Mouse (Mus musculus): ENCODE measurements at regions not wholly inside any gene's neighbourhood (a gene's known extent, or its start where the extent isn't known, plus 50 kb on each side); places are given as distances from the start of the nearest gene placed in this dataset.

DNA sequence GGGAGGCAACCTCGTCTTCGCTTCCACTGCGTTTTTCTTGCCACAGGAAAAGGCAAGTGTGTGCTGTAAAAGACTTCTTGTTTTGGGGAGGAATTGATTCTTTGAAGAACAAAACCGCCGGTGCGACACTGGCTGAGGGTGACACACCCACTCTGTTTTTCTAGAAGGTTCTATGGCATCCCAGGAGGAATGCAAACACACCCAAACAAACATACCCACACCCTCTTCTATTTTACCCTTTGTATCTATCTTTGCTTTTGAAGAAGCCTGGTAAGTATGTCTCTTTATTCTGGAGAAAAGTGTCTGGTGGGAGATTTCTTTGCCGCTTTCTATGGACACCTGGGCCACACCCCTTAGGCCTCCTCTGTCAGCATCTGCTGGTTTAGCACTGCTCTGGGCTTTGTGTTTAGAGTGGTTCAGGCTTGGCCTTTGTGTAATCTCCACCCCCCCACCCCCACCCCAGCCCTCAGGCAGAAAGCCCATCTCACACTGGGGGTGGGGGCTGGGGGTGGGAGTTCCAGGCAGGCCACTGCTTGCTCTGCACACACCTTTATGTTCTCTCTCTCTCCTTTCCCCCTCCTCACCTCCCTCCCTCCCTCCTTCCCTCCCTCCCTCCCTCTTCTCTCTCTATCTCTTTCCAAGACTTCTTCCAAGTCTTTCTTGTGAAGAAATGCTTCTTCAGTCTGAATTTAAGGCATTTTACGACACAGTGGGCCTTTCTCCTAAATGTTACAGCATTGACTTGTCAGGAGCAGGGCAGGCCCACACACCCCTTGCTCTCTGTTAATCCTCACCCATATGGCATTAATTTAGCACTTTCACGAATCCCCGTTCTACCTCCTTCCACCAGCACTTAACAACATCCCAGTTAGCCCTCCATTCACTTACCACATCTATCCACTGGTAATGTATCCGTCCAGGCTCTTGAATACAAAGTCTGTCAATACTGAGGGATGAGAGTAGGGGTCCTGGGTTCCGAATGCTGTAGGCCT is 83.2 kb upstream of the Cops8 start:
- no peak for ATAC-seq (ENCODE audit: low FRiP score)

DNA sequence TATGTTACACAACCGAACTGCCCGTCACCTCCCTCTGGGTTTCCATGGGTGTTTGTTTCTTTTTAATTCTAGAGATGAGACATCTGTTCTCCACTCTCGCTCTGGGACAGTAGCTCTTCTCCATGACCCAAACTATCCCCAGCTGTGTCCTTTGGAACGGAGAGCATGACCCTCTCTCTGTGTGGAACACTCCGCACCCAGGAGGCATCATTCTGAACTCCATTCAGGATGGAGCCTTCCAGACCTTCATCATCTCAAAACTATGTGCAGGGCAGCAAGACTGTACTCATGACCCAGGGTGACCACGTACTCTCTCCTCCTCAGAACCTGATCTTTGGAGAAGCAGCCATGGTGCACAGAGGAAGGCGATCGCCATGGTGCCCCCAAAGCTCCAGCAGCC is 80.5 kb upstream of the Cops8 start:
- ATAC-seq (ENCODE audit: low FRiP score), result no peak
- peaks cover 12% of the 10 kb centered on the region for H3K4me1 ChIP-seq
- no peak overlapping the region for H3K4me3 ChIP-seq (replicated peaks)
- H3K36me3 ChIP-seq, result no peaks in the 10 kb centered on the region
- H3K9me3 ChIP-seq (replicated peaks), result no peaks in the 10 kb centered on the region
- 0 out of 2 replicates have a peak, but pooled peaks cover 3% of the 10 kb centered on the region for H3K27me3 ChIP-seq (replicated peaks)
- no peak overlapping the region for H3K9ac ChIP-seq (replicated peaks)
- H3K27ac ChIP-seq (replicated peaks), result no peak overlapping the region
- H3K4me2 ChIP-seq, result no peak overlapping the region
- 88% methylated on average over 8 of the region's 8 CpGs for WGBS

More for the DNA sequence above, 83.2 kb upstream of the Cops8 start:
- 70% methylated on average over 12 of the region's 12 CpGs for WGBS
- Histone ChIP-seq H3K4me1 (peaks cover 12% of the 10 kb centered on the region), H3K4me3 (replicated peaks) (no peak overlapping the region), H3K36me3 (no peaks in the 10 kb centered on the region), H3K27me3 (replicated peaks) (0 out of 2 replicates have a peak, but pooled peaks cover 3% of the 10 kb centered on the region), H3K9ac (replicated peaks) (no peak overlapping the region), H3K4me2 (no peak overlapping the region), H3K27ac (replicated peaks) (peak overlapping the region; percentile 23; the same call in 1 of the 2 replicates), H3K9me3 (replicated peaks) (no peaks in the 10 kb centered on the region)

DNA sequence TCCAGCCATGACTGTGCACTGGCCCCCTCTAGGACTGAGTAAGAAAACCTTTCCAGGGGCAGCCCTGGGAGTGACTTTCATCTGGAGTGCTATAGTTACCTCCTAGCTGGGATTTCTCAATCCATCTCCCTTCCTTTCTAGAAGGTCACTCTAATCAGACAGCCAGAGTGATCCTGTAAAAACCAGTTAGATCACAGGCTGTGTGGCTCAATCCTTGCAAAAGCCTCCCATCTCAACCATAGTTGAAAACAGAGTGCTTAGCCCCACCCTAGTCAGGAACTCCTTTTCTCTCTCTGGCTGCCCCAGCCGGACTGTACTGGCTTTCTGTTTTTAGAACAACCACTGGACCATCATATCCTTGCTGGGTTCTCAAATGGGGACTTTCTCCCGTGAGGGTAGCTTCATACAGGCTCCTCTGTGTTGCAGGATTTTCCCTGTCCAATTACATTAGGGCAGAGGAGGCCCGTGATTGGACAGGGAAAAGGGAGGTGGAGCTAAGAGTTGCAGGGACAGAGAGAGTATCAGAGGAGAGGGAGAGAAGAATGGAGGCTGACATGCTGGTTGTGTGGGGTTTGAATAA is 78.0 kb upstream of the Cops8 start:
- Histone ChIP-seq H3K4me1 (no peaks in the 10 kb centered on the region), H3K4me3 (replicated peaks) (no peak overlapping the region), H3K9ac (replicated peaks) (no peak overlapping the region), H3K27ac (replicated peaks) (no peak overlapping the region), H3K36me3 (no peaks in the 10 kb centered on the region), H3K4me2 (no peak overlapping the region), H3K27me3 (replicated peaks) (0 out of 2 replicates have a peak, but pooled peaks cover 3% of the 10 kb centered on the region), H3K9me3 (replicated peaks) (no peaks in the 10 kb centered on the region)
- WGBS, result 40% methylated on average over 3 of the region's 3 CpGs
- ATAC-seq (ENCODE audit: low FRiP score), result no peak

DNA sequence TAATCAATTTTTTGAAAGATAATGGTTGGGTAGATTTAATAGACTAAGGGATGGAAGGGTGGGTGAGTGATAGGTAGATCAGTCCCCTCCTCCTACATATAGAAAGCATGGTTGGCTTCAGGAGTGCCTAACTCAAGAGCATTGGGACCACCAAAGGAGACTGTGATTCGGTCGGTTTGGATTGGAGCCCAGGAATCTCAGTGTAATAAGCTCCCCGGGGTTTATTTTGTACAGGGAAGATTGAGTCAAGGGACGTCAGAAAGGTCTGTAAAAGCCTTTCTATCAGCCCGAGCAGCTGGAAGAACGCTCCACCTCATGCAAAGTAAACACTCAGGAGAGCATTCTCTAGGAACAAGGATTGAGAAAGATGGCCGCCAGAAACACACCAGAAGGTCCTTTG is 76.5 kb upstream of the Cops8 start:
- H3K27me3 ChIP-seq (replicated peaks), result no peaks in the 10 kb centered on the region
- no peak overlapping the region for H3K4me2 ChIP-seq
- no peaks in the 10 kb centered on the region for H3K9me3 ChIP-seq (replicated peaks)
- H3K9ac ChIP-seq (replicated peaks), result no peak overlapping the region
- no peak for ATAC-seq (ENCODE audit: low FRiP score)
- H3K4me1 ChIP-seq, result no peaks in the 10 kb centered on the region
- H3K36me3 ChIP-seq, result no peaks in the 10 kb centered on the region
- no peak overlapping the region for H3K27ac ChIP-seq (replicated peaks)
- no peak overlapping the region for H3K4me3 ChIP-seq (replicated peaks)
- 76% methylated on average over 7 of the region's 7 CpGs for WGBS

DNA sequence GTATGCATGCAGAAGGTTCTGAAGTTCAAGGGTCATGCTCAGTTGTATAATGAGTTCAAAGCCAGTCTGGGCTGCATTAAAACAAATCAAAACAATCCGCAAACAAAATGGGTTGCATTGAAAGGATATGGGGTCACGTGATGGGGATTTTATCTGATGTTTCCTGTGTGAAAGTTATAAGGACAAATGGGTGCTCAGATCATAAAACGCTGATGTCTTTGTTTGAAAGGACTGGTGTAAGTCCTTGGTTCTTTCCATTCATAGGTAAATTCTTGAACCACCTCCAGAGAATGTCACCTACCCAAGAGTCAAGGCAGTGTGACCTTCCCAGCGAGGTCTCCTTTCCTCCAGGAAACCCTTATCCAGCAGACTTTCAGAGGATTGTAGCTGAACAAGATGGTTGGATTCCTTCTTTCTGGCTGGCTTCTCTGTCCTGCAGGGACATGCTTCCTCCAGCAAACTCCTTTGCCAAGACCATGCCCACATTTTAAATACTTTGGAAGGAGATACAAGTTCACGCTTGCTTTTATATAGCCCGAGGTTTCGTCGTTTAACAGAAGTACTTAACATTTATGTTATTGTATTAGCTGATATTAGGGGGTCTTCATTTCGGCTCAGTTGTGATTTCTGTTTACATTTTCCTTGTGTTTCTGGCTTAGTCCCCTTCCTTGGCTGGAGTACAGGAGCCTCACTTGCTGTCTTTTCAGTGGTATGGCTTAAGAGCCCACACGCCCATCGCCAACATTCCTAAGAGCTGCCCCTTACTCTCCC is 74.6 kb upstream of the Cops8 start:
- no peaks in the 10 kb centered on the region for H3K9me3 ChIP-seq (replicated peaks)
- no peaks in the 10 kb centered on the region for H3K36me3 ChIP-seq
- H3K9ac ChIP-seq (replicated peaks), result no peak overlapping the region
- ATAC-seq (ENCODE audit: low FRiP score), result no peak
- no peaks in the 10 kb centered on the region for H3K27me3 ChIP-seq (replicated peaks)
- WGBS, result 83% methylated on average over 11 of the region's 11 CpGs
- H3K4me1 ChIP-seq, result no peaks in the 10 kb centered on the region
- no peak overlapping the region for H3K4me3 ChIP-seq (replicated peaks)
- no peak overlapping the region for H3K4me2 ChIP-seq
- no peak overlapping the region for H3K27ac ChIP-seq (replicated peaks)

DNA sequence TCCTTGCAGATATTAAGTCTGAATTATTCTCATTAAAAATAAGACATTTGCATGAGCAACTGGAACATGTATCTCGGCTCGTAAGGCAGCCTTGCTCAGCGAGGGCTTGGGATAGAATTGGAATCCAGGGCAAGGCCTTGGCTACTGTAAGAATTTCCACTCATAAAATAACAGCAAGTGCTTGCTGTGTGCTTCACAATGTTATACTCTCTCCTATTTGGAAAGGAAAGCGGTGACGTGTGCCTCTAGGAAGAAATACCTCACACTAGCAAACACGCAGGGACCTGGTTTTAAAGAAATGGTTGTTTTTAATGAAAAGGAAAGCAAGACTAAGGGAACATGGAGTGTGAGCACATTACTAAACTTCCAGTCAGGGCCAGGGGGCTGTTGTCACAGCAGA is 69.3 kb upstream of the Cops8 start:
- no peak for ATAC-seq (ENCODE audit: low FRiP score)
- H3K4me2 ChIP-seq, result no peak overlapping the region
- no peak overlapping the region for H3K9ac ChIP-seq (replicated peaks)
- H3K36me3 ChIP-seq, result no peaks in the 10 kb centered on the region
- no peaks in the 10 kb centered on the region for H3K27me3 ChIP-seq (replicated peaks)
- 80% methylated on average over 6 of the region's 6 CpGs for WGBS
- no peaks in the 10 kb centered on the region for H3K9me3 ChIP-seq (replicated peaks)
- 0 out of 2 replicates have a peak, but pooled peaks cover 3% of the 10 kb centered on the region for H3K4me1 ChIP-seq
- H3K4me3 ChIP-seq (replicated peaks), result no peak overlapping the region
- H3K27ac ChIP-seq (replicated peaks), result no peak overlapping the region

DNA sequence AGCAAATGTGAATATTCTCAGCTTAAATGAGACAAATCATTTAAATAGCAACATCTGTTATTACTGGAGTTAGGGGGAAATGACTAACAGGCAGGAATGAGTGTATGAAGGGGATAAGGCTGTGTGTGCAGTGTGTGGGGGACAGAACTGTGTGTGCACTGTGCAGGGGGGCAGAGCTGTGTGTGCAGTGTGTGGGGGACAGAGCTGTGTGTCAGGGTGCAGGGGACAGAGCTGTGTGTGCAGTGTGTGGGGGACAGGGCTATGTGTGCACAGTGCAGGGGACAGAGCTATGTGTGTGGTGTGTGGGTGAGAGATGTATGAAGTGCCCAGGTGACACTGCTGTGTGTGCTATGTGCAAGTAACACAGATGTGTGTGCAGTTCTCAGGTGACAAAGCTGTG is 66.7 kb upstream of the Cops8 start:
- no peak overlapping the region for H3K4me3 ChIP-seq (replicated peaks)
- no peaks in the 10 kb centered on the region for H3K36me3 ChIP-seq
- ATAC-seq (ENCODE audit: low FRiP score), result no peak

DNA sequence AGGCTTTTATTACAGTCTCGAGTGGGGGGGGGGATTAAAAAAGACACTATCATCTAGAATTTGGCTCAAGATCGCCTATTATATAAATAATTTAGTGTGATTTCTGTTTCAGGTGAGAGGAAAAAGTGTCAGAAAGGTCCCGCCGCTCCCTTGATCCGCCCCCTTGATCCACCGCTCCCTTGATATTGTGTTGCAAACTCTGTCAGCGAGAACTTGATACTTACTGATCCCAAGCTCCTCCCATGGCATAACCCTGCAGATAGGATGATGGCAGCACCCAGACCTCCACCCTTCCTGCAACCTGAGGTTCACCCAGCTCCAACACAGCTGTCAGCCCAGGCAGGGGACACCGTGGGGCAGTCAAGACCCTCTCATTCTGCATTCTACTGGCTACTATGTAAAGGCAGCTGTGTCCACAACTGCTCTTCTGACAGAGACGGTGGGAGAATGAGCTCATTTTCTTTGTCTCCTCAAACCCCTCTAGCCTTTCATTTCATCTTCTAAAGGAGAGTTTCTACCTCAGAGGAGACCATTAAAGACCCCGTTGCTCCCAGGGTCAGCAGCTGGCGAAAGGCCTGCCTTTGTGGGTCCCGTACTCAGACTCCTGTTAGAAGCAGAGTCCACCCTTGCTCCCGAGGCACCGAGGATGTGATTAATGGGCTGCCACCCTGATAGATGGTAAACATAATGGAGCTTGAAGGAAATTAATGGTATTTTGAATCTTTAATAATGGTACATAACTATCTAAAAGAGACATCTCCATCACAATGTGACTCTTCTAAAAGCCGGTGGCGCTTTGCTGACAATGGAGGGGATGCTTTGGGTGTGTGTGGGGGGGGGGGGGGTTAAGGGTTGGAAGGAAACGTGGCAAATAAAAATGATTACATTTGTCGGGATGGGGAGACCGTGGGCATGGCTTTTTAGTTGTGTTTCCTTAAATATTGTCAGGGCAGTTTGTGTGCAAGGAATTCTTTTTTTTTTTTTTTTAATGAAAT is 58.7 kb upstream of the Cops8 start:
- Histone ChIP-seq H3K9me3 (replicated peaks) (peaks cover 7% of the 10 kb centered on the region; the same call in 1 of the 2 replicates), H3K9ac (replicated peaks) (no peak overlapping the region), H3K4me1 (0 out of 2 replicates have a peak, but pooled peaks cover 3% of the 10 kb centered on the region), H3K27me3 (replicated peaks) (no peaks in the 10 kb centered on the region), H3K36me3 (no peaks in the 10 kb centered on the region), H3K4me3 (replicated peaks) (no peak overlapping the region), H3K27ac (replicated peaks) (no peak overlapping the region), H3K4me2 (no peak overlapping the region)
- no peak for ATAC-seq (ENCODE audit: low FRiP score)
- WGBS, result 21% methylated on average over 19 of the region's 19 CpGs

More for the DNA sequence above, 66.7 kb upstream of the Cops8 start:
- Histone ChIP-seq H3K9ac (replicated peaks) (no peak overlapping the region), H3K4me1 (0 out of 2 replicates have a peak, but pooled peaks cover 3% of the 10 kb centered on the region), H3K27me3 (replicated peaks) (no peaks in the 10 kb centered on the region), H3K4me2 (no peak overlapping the region), H3K9me3 (replicated peaks) (no peaks in the 10 kb centered on the region), H3K27ac (replicated peaks) (no peak overlapping the region)

DNA sequence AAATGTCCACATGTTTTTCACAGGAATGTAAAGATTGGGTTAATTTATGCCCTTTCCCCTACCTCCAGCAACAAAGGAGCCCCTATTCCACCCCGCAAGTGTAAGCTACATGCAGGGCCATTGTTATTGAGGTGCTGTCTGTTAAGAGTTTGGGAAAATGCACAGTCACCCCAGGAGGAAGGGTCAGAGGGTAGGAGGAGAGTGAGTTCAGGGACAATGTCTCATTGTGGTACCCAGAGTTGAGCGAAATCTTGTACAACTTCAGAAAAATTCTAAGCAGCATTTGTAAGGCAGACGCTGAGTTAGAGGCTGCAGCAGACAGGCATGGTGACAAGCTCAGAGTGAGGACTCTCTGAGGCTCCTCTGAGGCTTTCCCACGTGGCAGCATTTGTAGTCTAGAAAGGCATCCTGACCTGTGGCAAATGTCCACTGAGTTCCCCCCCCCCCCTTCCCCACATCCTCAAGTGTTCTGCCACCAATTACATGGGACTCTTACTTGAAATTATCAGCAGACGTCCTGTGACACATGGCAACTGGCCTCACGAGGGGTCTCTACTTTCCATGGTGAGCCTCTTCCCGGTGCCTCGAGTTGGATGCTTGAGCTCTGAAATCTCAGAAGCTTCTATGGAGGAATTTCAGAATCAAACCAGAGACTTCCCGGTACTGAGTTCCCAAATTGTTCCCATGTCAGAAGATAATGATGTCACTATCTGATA is 57.8 kb upstream of the Cops8 start:
- Histone ChIP-seq H3K4me3 (replicated peaks) (no peak overlapping the region), H3K4me2 (no peak overlapping the region), H3K4me1 (0 out of 2 replicates have a peak, but pooled peaks cover 3% of the 10 kb centered on the region), H3K36me3 (no peaks in the 10 kb centered on the region), H3K9me3 (replicated peaks) (peaks cover 7% of the 10 kb centered on the region; the same call in 1 of the 2 replicates), H3K9ac (replicated peaks) (no peak overlapping the region), H3K27ac (replicated peaks) (no peak overlapping the region), H3K27me3 (replicated peaks) (no peaks in the 10 kb centered on the region)
- 25% methylated on average over 9 of the region's 9 CpGs for WGBS
- no peak for ATAC-seq (ENCODE audit: low FRiP score)

DNA sequence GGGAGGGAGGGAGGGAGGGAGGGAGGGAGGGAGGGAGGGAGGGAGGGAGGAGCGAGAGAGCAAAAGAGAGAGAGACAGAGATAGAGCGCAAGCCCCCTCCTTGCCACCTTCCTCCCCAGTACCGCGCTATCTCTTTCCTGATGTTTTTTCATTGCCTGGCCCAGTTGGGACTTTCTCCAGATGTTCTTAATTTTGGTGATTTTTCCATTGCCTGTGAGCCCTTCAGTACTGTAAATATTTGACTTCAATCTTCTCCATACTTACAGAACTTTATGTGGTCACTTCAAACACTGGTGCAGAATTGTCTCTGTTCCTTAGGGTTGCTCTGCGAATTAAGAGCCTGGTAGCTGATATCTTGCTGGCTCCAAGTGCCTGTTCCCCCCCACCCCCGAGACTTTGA is 50.1 kb upstream of the Cops8 start:
- H3K4me2 ChIP-seq, result no peak overlapping the region
- no peak overlapping the region for H3K9ac ChIP-seq (replicated peaks)
- H3K27ac ChIP-seq (replicated peaks), result no peak overlapping the region
- no peaks in the 10 kb centered on the region for H3K4me1 ChIP-seq
- ATAC-seq (ENCODE audit: low FRiP score), result no peak
- no peak overlapping the region for H3K4me3 ChIP-seq (replicated peaks)
- no peaks in the 10 kb centered on the region for H3K27me3 ChIP-seq (replicated peaks)
- no peaks in the 10 kb centered on the region; the same call in 1 of the 2 replicates for H3K9me3 ChIP-seq (replicated peaks)
- no peaks in the 10 kb centered on the region for H3K36me3 ChIP-seq
- 84% methylated on average over 6 of the region's 6 CpGs for WGBS

Measured in neural tube, embryonic 15.5 days (tissue).